Mouse (Mus musculus) CH12.LX (cell line): ENCODE results near the gene Fbxl21. TPM values are rescaled to one million over a fixed set of nuclear protein-coding genes. Genes with fewer than 3 reads are reported as not detected.

ENCODE experiments used
- DNase-seq: peaks from one replicate; pipeline ENCODE4 v3.0.0-alpha.2; 2013; ENCODE audit errors: extremely low read depth
- H3K27ac ChIP-seq: 2 replicates; pipeline ENCODE4 v1.5.1; 2012; ENCODE audit warnings: low read depth, mild to moderate bottlenecking, control low read depth, moderate library complexity; ENCODE audit not compliant: insufficient read depth
- H3K27me3 ChIP-seq: replicated peaks from 2 replicates; pipeline ENCODE3; 2012; ENCODE audit warnings: inconsistent platforms
- H3K36me3 ChIP-seq, 2 experiments: replicated peaks in 1 of 2; 2 replicates each; pipeline versions ENCODE3 to v1.6.1; 2012; ENCODE audit warnings: inconsistent platforms in 1 of 2, low read length in 1 of 2, mild to moderate bottlenecking in 1 of 2, mixed read lengths in 1 of 2, moderate library complexity in 1 of 2; ENCODE audit not compliant: control insufficient read depth in 1 of 2, insufficient read depth in 1 of 2
- H3K4me1 ChIP-seq, 2 experiments: 2 replicates each; pipeline ENCODE4 v1.6.1; 2012; ENCODE audit warnings: inconsistent platforms in 1 of 2, moderate library complexity in 1 of 2; ENCODE audit not compliant: insufficient read depth in 2 of 2, control insufficient read depth in 1 of 2
- H3K4me2 ChIP-seq: 2 replicates; pipeline ENCODE4 v1.6.1; 2012; ENCODE audit warnings: low read depth, mild to moderate bottlenecking, control low read depth; ENCODE audit not compliant: poor library complexity, insufficient read depth, severe bottlenecking
- H3K4me3 ChIP-seq, 3 experiments: fragments of 150-350 bp in 1 of 3; sonication (generic) in 1 of 3; replicated peaks in 1 of 3; 2 replicates each; pipeline versions ENCODE3 to v1.5.1; 2011 to 2012; ENCODE audit warnings: low read depth in 2 of 3, low read length in 2 of 3, mild to moderate bottlenecking in 2 of 3, moderate library complexity in 2 of 3, control low read depth in 1 of 3, improper control_type of control experiment in 1 of 3, inconsistent platforms in 1 of 3, mixed read lengths in 1 of 3; ENCODE audit not compliant: poor library complexity in 1 of 3
- H3K79me2 ChIP-seq: replicated peaks from 2 replicates; pipeline ENCODE4 v1.6.1; 2012; ENCODE audit warnings: mild to moderate bottlenecking, moderate library complexity; ENCODE audit not compliant: control insufficient read depth, poor library complexity, insufficient read depth, severe bottlenecking; ENCODE audit errors: extremely low read depth
- H3K9ac ChIP-seq: 2 replicates; pipeline ENCODE4 v1.6.1; 2012; ENCODE audit warnings: low read depth, mild to moderate bottlenecking, control low read depth, moderate library complexity; ENCODE audit not compliant: insufficient read depth
- H3K9me3 ChIP-seq: replicated peaks from 2 replicates; pipeline ENCODE3; 2012; ENCODE audit warnings: low read length, inconsistent platforms, mixed read lengths
- BHLHE40 ChIP-seq: IDR thresholded peaks from 2 replicates; pipeline ENCODE4 v1.6.1; 2011; ENCODE audit warnings: mild to moderate bottlenecking, low read depth, low read length, improper control_type of control experiment
- CHD1 ChIP-seq: IDR thresholded peaks from 2 replicates; pipeline ENCODE4 v1.6.1; 2012; ENCODE audit warnings: low read depth, low read length, improper control_type of control experiment, inconsistent platforms
- CHD2 ChIP-seq: IDR thresholded peaks from 2 replicates; pipeline ENCODE4 v1.6.1; 2011; ENCODE audit warnings: low read length, improper control_type of control experiment
- CTCF ChIP-seq, 2 experiments: IDR thresholded peaks in 1 of 2; conservative IDR thresholded peaks in 1 of 2; 2 replicates each; pipeline ENCODE4 v1.5.1; 2011 to 2012; ENCODE audit warnings: low read depth in 2 of 2, low read length in 2 of 2, improper control_type of control experiment in 1 of 2, inconsistent platforms in 1 of 2, mild to moderate bottlenecking in 1 of 2, moderate library complexity in 1 of 2
- E2F4 ChIP-seq: IDR thresholded peaks from 2 replicates; pipeline ENCODE4 v1.6.1; 2011; ENCODE audit warnings: low read depth, low read length, improper control_type of control experiment; ENCODE audit not compliant: insufficient replicate concordance
- EP300 ChIP-seq: IDR thresholded peaks from 2 replicates; pipeline ENCODE4 v1.6.1; 2011; ENCODE audit warnings: low read length, improper control_type of control experiment
- ETS1 ChIP-seq: conservative IDR thresholded peaks from 2 replicates; pipeline ENCODE4 v1.6.1; 2012; ENCODE audit warnings: low read depth, mild to moderate bottlenecking, inconsistent platforms, low read length, improper control_type of control experiment, moderate library complexity
- JUND ChIP-seq: conservative IDR thresholded peaks from 2 replicates; pipeline ENCODE4 v1.6.1; 2011; ENCODE audit warnings: low read depth, low read length, improper control_type of control experiment
- KAT2A ChIP-seq: IDR thresholded peaks from 2 replicates; pipeline ENCODE4 v1.6.1; 2012; ENCODE audit warnings: low read length, improper control_type of control experiment, inconsistent platforms; ENCODE audit not compliant: insufficient replicate concordance
- MAFK ChIP-seq: IDR thresholded peaks from 2 replicates; pipeline ENCODE4 v1.6.1; 2011; ENCODE audit warnings: low read length, improper control_type of control experiment; ENCODE audit not compliant: insufficient replicate concordance
- MAX ChIP-seq: IDR thresholded peaks from 2 replicates; pipeline ENCODE4 v1.6.1; 2011; ENCODE audit warnings: low read length, improper control_type of control experiment
- MEF2A ChIP-seq: IDR thresholded peaks from 2 replicates; pipeline ENCODE4 v1.6.1; 2014; ENCODE audit warnings: low read depth, mild to moderate bottlenecking, inconsistent platforms, low read length, improper control_type of control experiment, borderline replicate concordance
- MXI1 ChIP-seq: IDR thresholded peaks from 2 replicates; pipeline ENCODE4 v1.6.1; 2011; ENCODE audit warnings: mild to moderate bottlenecking, low read depth, low read length, improper control_type of control experiment
- MYC ChIP-seq: IDR thresholded peaks from 2 replicates; pipeline ENCODE4 v1.6.1; 2011; ENCODE audit warnings: low read depth, mild to moderate bottlenecking, improper control_type of control experiment, low read length
- NELFE ChIP-seq: IDR thresholded peaks from 2 replicates; pipeline ENCODE4 v1.6.1; 2011; ENCODE audit warnings: low read depth, low read length, improper control_type of control experiment
- NRF1 ChIP-seq: IDR thresholded peaks from 2 replicates; pipeline ENCODE4 v1.6.1; 2014; ENCODE audit warnings: low read depth, mild to moderate bottlenecking, inconsistent platforms, low read length, improper control_type of control experiment, moderate library complexity
- PAX5 ChIP-seq: IDR thresholded peaks from 2 replicates; pipeline ENCODE4 v1.6.1; 2012; ENCODE audit warnings: low read length, inconsistent platforms, mixed read lengths
- POLR2A ChIP-seq: IDR thresholded peaks from 2 replicates; pipeline ENCODE4 v1.6.1; 2011; ENCODE audit warnings: low read depth, mild to moderate bottlenecking, improper control_type of control experiment, low read length
- POLR2AphosphoS2 ChIP-seq: IDR thresholded peaks from 2 replicates; pipeline ENCODE4 v1.6.1; 2011; ENCODE audit warnings: low read depth, low read length, improper control_type of control experiment
- SIN3A ChIP-seq: IDR thresholded peaks from 2 replicates; pipeline ENCODE4 v1.6.1; 2012; ENCODE audit warnings: low read length, improper control_type of control experiment, inconsistent platforms
- SMC3 ChIP-seq: IDR thresholded peaks from 2 replicates; pipeline ENCODE4 v1.6.1; 2011; ENCODE audit warnings: low read depth, low read length, improper control_type of control experiment
- TBP ChIP-seq: conservative IDR thresholded peaks from 2 replicates; pipeline ENCODE4 v1.6.1; 2011; ENCODE audit warnings: low read depth, low read length, improper control_type of control experiment
- TCF12 ChIP-seq: IDR thresholded peaks from 2 replicates; pipeline ENCODE4 v1.6.1; 2014; ENCODE audit warnings: low read depth, mild to moderate bottlenecking, inconsistent platforms, low read length, improper control_type of control experiment
- USF2 ChIP-seq: conservative IDR thresholded peaks from 2 replicates; pipeline ENCODE4 v1.6.1; 2011; ENCODE audit warnings: low read depth, low read length, improper control_type of control experiment
- dilution Hi-C: fragments of 300-500 bp; cut with MboI; formaldehyde crosslinking; loops from 2 replicates; pipeline ENCODE4 v1.14.3; 2020; ENCODE audit warnings: low sequenced_read_pairs; ENCODE audit not compliant: extremely low pct_unique_long_range_greater_than_20kb, extremely low pct_ligation_motif_present
- in situ Hi-C: fragments of 300-500 bp; cut with MboI; formaldehyde crosslinking; loops from 3 replicates; pipeline ENCODE4 v1.14.3; 2019; ENCODE audit warnings: low sequenced_read_pairs, low pct_ligation_motif_present, low pct_unique_long_range_greater_than_20kb, mixed read lengths
- polyA plus RNA-seq: library from polyadenylated mRNA; unstranded; fragments of >175 nt; gene quantifications from 2 replicates; pipeline ENCODE4 v1.2.1, GENCODE M21; 2012; ENCODE audit warnings: low read depth; ENCODE audit not compliant: insufficient read length
- total RNA-seq, 2 experiments: library from RNA; depleted of rRNA; stranded (reverse); fragments of 300-350 nt in 1 of 2; fragments of >200 nt in 1 of 2; gene quantifications; 2 replicates each; pipeline ENCODE4 v1.2.3; 2012 to 2014

Gene Fbxl21
- total and polyA plus RNA-seq, 3 experiments = not detected

- dilution Hi-C loops = no loop called here
- TF ChIP-seq MAX = no peak
- no peak for TF ChIP-seq SMC3
- no peak for TF ChIP-seq MXI1
- no peak for TF ChIP-seq CTCF (conservative IDR thresholded peaks at IDR 0.05 in 1 of 2, IDR thresholded peaks at IDR 0.05 in 1 of 2; ENCODE audit: low read depth in 2 of 2, low read length in 2 of 2)
- no peak for TF ChIP-seq TBP
- no peak for TF ChIP-seq EP300
- no peak for TF ChIP-seq PAX5
- no peak for TF ChIP-seq NELFE
- TF ChIP-seq CHD1 = no peak
- no peak for TF ChIP-seq TCF12
- TF ChIP-seq E2F4 = no peak
- TF ChIP-seq POLR2AphosphoS2 = no peak
- no peak for TF ChIP-seq MAFK
- TF ChIP-seq POLR2A = no peak
- no peak for TF ChIP-seq NRF1
- TF ChIP-seq BHLHE40 = no peak
- TF ChIP-seq JUND = no peak
- Histone ChIP-seq H3K4me3 (no peak overlapping the region), H3K36me3 (no peaks in the 10 kb centered on the region), H3K9me3 (no peaks in the 10 kb centered on the region), H3K27ac (no peak overlapping the region), H3K27me3 (peaks cover 71% of the 10 kb centered on the region), H3K79me2 (no peaks in the 10 kb centered on the region), H3K4me2 (no peak overlapping the region), H3K9ac (no peak overlapping the region), H3K4me1 (no peaks in the 10 kb centered on the region)
- DNase-seq = no peak
- in situ Hi-C loops = no loop called here
Measured at GRCm38 (mm10) chr13:56551661-56552060, 29.4 kb downstream of the Fbxl21 start.

DNA sequence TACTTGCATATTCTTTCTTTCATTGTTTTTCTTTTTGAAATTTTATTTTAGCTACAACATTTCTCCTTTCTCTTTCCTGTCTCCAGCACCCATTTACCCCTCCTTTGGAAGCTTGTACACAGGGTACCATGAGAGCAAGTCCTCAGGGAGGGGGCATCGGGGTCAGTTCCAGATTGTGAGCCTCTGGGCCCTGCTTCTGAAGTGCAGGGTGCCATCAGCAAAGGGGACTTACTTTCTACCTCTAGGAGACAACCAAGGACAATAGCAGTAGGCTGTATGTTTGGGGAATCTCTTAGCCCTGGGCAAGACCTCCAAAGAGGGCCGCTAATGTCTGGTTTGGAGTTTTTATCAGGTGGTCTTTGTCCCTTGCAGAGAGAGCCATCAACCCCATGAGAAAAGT lies 31.7 kb downstream of the Fbxl21 start:
- no peaks in the 10 kb centered on the region for H3K4me1 ChIP-seq
- H3K79me2 ChIP-seq = no peaks in the 10 kb centered on the region
- TF ChIP-seq CHD1 (no peak), CTCF (conservative IDR thresholded peaks at IDR 0.05 in 1 of 2, IDR thresholded peaks at IDR 0.05 in 1 of 2; ENCODE audit: low read depth in 2 of 2, low read length in 2 of 2) (no peak), SIN3A (no peak), MYC (no peak), TCF12 (no peak), USF2 (no peak), ETS1 (no peak), BHLHE40 (no peak), CHD2 (no peak), KAT2A (no peak), MEF2A (no peak), MAFK (no peak)
- DNase-seq = no peak
- in situ Hi-C loops = no loop called here
- H3K4me3 ChIP-seq = no peak overlapping the region
- dilution Hi-C loops = no loop called here
- H3K9ac ChIP-seq = no peak overlapping the region
- H3K9me3 ChIP-seq = no peaks in the 10 kb centered on the region
- H3K4me2 ChIP-seq = no peak overlapping the region
- H3K27me3 ChIP-seq = peaks cover 73% of the 10 kb centered on the region
- H3K27ac ChIP-seq = no peak overlapping the region
- H3K36me3 ChIP-seq = no peaks in the 10 kb centered on the region
